Mouse (Mus musculus) heart, adult 2 months (tissue): ENCODE results near the gene Phf21b.

Source experiments
- CTCF ChIP-seq: fragments of 200-600 bp; IDR thresholded peaks from 2 replicates; pipeline ENCODE4 v1.8.1; 2022; ENCODE audit warnings: antibody characterized with exemption, mild to moderate bottlenecking, moderate library complexity
- POLR2A ChIP-seq: fragments of 200-500 bp; IDR thresholded peaks from 2 replicates; pipeline ENCODE4 v1.6.1; 2011; ENCODE audit warnings: mild to moderate bottlenecking, low read depth, low read length, control low read depth; ENCODE audit not compliant: insufficient read depth

DNA sequence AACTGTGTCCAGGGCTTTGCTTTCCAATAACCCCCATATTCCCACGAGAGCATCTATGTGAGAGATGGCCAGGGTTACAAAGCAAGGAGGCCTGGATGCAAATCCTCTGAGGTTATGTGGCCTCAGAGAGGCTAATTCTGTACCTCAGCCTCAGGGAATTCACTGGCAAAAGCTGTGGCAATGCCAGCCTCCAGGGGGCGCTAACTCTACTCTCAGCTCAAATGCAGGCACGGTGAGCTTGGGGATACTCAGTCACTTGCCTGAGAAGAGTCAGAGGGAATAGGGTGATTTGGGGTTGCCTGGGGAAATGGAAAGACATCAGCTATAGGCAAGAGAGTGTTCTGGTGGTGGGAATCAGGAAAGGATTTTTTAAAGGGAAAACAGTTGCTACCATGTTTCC, 52.2 kb downstream of the Phf21b start:
- TF ChIP-seq CTCF (peak; percentile 89), POLR2A (no peak)
